Mouse (Mus musculus): Measurements from ENCODE around the gene Wwox. TPM values are rescaled to one million over a fixed set of nuclear protein-coding genes. Genes with fewer than 3 reads are reported as not detected.

Gene Wwox
- polyA plus RNA-seq, 1 experiment from 2014 or later = 14.0 TPM

- Histone ChIP-seq H3K4me1 (0 out of 2 replicates have a peak, but pooled peaks cover 2% of the 10 kb centered on the region), H3K27ac (replicated peaks) (no peak overlapping the region), H3K4me3 (no peak overlapping the region), H3K4me2 (replicated peaks) (no peak overlapping the region), H3K9ac (replicated peaks) (no peak overlapping the region), H3K27me3 (no peaks in the 10 kb centered on the region), H3K9me3 (no peaks in the 10 kb centered on the region), H3K36me3 (no peaks in the 10 kb centered on the region)
- 77% methylated on average over 4 of the region's 4 CpGs for WGBS
- no peak for ATAC-seq (ENCODE audit: low FRiP score, low read depth)
These were observed 176.0 kb downstream of the Wwox start for GRCm38 (mm10) chr8:114615413-114615812.

GRCm38 (mm10) chr8:114615908-114616307 is 176.5 kb downstream of the Wwox start:
- Histone ChIP-seq H3K4me1 (0 out of 2 replicates have a peak, but pooled peaks cover 2% of the 10 kb centered on the region), H3K27me3 (no peaks in the 10 kb centered on the region), H3K9ac (replicated peaks) (no peak overlapping the region), H3K9me3 (no peaks in the 10 kb centered on the region), H3K36me3 (no peaks in the 10 kb centered on the region), H3K27ac (replicated peaks) (no peak overlapping the region), H3K4me2 (replicated peaks) (no peak overlapping the region), H3K4me3 (no peak overlapping the region)
- no peak for ATAC-seq (ENCODE audit: low FRiP score, low read depth)
- WGBS = 86% methylated on average over 6 of the region's 6 CpGs

GRCm38 (mm10) chr8:114618908-114619508 is 179.6 kb downstream of the Wwox start:
- H3K9ac ChIP-seq (replicated peaks) = no peak overlapping the region
- no peak for ATAC-seq (ENCODE audit: low FRiP score, low read depth)
- H3K4me2 ChIP-seq (replicated peaks) = no peak overlapping the region
- H3K36me3 ChIP-seq = no peaks in the 10 kb centered on the region
- 61% methylated on average over 9 of the region's 9 CpGs for WGBS
- no peak overlapping the region for H3K27ac ChIP-seq (replicated peaks)
- H3K4me3 ChIP-seq = no peak overlapping the region
- H3K4me1 ChIP-seq = 0 out of 2 replicates have a peak, but pooled peaks cover 2% of the 10 kb centered on the region
- H3K27me3 ChIP-seq = no peaks in the 10 kb centered on the region
- no peaks in the 10 kb centered on the region for H3K9me3 ChIP-seq

- H3K4me2 ChIP-seq (replicated peaks) = no peak overlapping the region
- no peak for ATAC-seq (ENCODE audit: low FRiP score, low read depth)
- no peak overlapping the region for H3K27ac ChIP-seq (replicated peaks)
- H3K9ac ChIP-seq (replicated peaks) = no peak overlapping the region
- 96% methylated on average over 6 of the region's 6 CpGs for WGBS
- H3K27me3 ChIP-seq = no peaks in the 10 kb centered on the region
- no peaks in the 10 kb centered on the region for H3K9me3 ChIP-seq
- H3K4me1 ChIP-seq = no peaks in the 10 kb centered on the region
- no peak overlapping the region for H3K4me3 ChIP-seq
- no peaks in the 10 kb centered on the region for H3K36me3 ChIP-seq
These were observed 185.9 kb downstream of the Wwox start for GRCm38 (mm10) chr8:114625402-114625801.

- H3K4me2 ChIP-seq (replicated peaks) = no peak overlapping the region
- H3K9me3 ChIP-seq = no peaks in the 10 kb centered on the region
- WGBS = 82% methylated on average over 9 of the region's 9 CpGs
- no peak overlapping the region for H3K27ac ChIP-seq (replicated peaks)
- no peaks in the 10 kb centered on the region for H3K4me1 ChIP-seq
- no peak overlapping the region for H3K4me3 ChIP-seq
- H3K36me3 ChIP-seq = no peaks in the 10 kb centered on the region
- no peak for ATAC-seq (ENCODE audit: low FRiP score, low read depth)
- no peak overlapping the region for H3K9ac ChIP-seq (replicated peaks)
- no peaks in the 10 kb centered on the region for H3K27me3 ChIP-seq
These were observed 187.4 kb downstream of the Wwox start for GRCm38 (mm10) chr8:114626897-114627296.

GRCm38 (mm10) chr8:114629719-114630118 is 190.3 kb downstream of the Wwox start:
- peaks cover 3% of the 10 kb centered on the region; the same call in 1 of the 2 replicates for H3K27me3 ChIP-seq
- no peak for ATAC-seq (ENCODE audit: low FRiP score, low read depth)
- no peak overlapping the region for H3K4me3 ChIP-seq
- H3K9ac ChIP-seq (replicated peaks) = no peak overlapping the region
- no peaks in the 10 kb centered on the region for H3K9me3 ChIP-seq
- 88% methylated on average over 7 of the region's 7 CpGs for WGBS
- no peaks in the 10 kb centered on the region for H3K36me3 ChIP-seq
- no peaks in the 10 kb centered on the region for H3K4me1 ChIP-seq
- no peak overlapping the region for H3K27ac ChIP-seq (replicated peaks)
- no peak overlapping the region for H3K4me2 ChIP-seq (replicated peaks)

GRCm38 (mm10) chr8:114631087-114631486 is 191.6 kb downstream of the Wwox start:
- ATAC-seq (ENCODE audit: low FRiP score, low read depth) = no peak

GRCm38 (mm10) chr8:114634151-114634550 is 194.7 kb downstream of the Wwox start:
- H3K9ac ChIP-seq (replicated peaks) = no peak overlapping the region
- H3K9me3 ChIP-seq = no peaks in the 10 kb centered on the region
- H3K27ac ChIP-seq (replicated peaks) = no peak overlapping the region
- WGBS = 80% methylated on average over 2 of the region's 2 CpGs
- H3K36me3 ChIP-seq = no peaks in the 10 kb centered on the region
- H3K4me2 ChIP-seq (replicated peaks) = no peak overlapping the region
- ATAC-seq (ENCODE audit: low FRiP score, low read depth) = no peak
- peaks cover 3% of the 10 kb centered on the region; the same call in 1 of the 2 replicates for H3K27me3 ChIP-seq
- H3K4me1 ChIP-seq = 0 out of 2 replicates have a peak, but pooled peaks cover 4% of the 10 kb centered on the region
- H3K4me3 ChIP-seq = no peak overlapping the region

More at GRCm38 (mm10) chr8:114631087-114631486, 191.6 kb downstream of the Wwox start:
- Histone ChIP-seq H3K4me3 (no peak overlapping the region), H3K27me3 (peaks cover 3% of the 10 kb centered on the region; the same call in 1 of the 2 replicates), H3K9ac (replicated peaks) (no peak overlapping the region), H3K9me3 (no peaks in the 10 kb centered on the region), H3K36me3 (no peaks in the 10 kb centered on the region), H3K27ac (replicated peaks) (no peak overlapping the region), H3K4me2 (replicated peaks) (no peak overlapping the region), H3K4me1 (0 out of 2 replicates have a peak, but pooled peaks cover 4% of the 10 kb centered on the region)
- 45% methylated on average over 6 of the region's 6 CpGs for WGBS

GRCm38 (mm10) chr8:114634669-114635410 is 195.4 kb downstream of the Wwox start:
- Histone ChIP-seq H3K4me2 (replicated peaks) (no peak overlapping the region), H3K36me3 (no peaks in the 10 kb centered on the region), H3K27me3 (peaks cover 3% of the 10 kb centered on the region; the same call in 1 of the 2 replicates), H3K4me3 (no peak overlapping the region), H3K9ac (replicated peaks) (no peak overlapping the region), H3K4me1 (0 out of 2 replicates have a peak, but pooled peaks cover 4% of the 10 kb centered on the region), H3K9me3 (no peaks in the 10 kb centered on the region), H3K27ac (replicated peaks) (no peak overlapping the region)
- WGBS = 74% methylated on average over 8 of the region's 9 CpGs
- no peak for ATAC-seq (ENCODE audit: low FRiP score, low read depth)

- Histone ChIP-seq H3K27ac (replicated peaks) (no peak overlapping the region), H3K9ac (replicated peaks) (no peak overlapping the region), H3K4me2 (replicated peaks) (no peak overlapping the region), H3K4me1 (0 out of 2 replicates have a peak, but pooled peaks cover 4% of the 10 kb centered on the region), H3K36me3 (no peaks in the 10 kb centered on the region), H3K27me3 (peaks cover 3% of the 10 kb centered on the region; the same call in 1 of the 2 replicates), H3K9me3 (no peaks in the 10 kb centered on the region), H3K4me3 (no peak overlapping the region)
- no peak for ATAC-seq (ENCODE audit: low FRiP score, low read depth)
- 78% methylated on average over 5 of the region's 5 CpGs for WGBS
These were observed 196.9 kb downstream of the Wwox start for GRCm38 (mm10) chr8:114636376-114636775.

GRCm38 (mm10) chr8:114641809-114642208 is 202.4 kb downstream of the Wwox start:
- Histone ChIP-seq H3K9ac (replicated peaks) (no peak overlapping the region), H3K9me3 (no peaks in the 10 kb centered on the region), H3K4me2 (replicated peaks) (no peak overlapping the region), H3K36me3 (no peaks in the 10 kb centered on the region), H3K4me3 (no peak overlapping the region), H3K4me1 (no peaks in the 10 kb centered on the region), H3K27ac (replicated peaks) (no peak overlapping the region), H3K27me3 (no peaks in the 10 kb centered on the region)
- no peak for ATAC-seq (ENCODE audit: low FRiP score, low read depth)
- 80% methylated on average over 9 of the region's 9 CpGs for WGBS

GRCm38 (mm10) chr8:114650789-114651188 is 211.3 kb downstream of the Wwox start:
- Histone ChIP-seq H3K9me3 (no peaks in the 10 kb centered on the region), H3K27ac (replicated peaks) (no peak overlapping the region), H3K4me3 (no peak overlapping the region), H3K27me3 (no peaks in the 10 kb centered on the region), H3K4me1 (no peaks in the 10 kb centered on the region), H3K9ac (replicated peaks) (no peak overlapping the region), H3K4me2 (replicated peaks) (no peak overlapping the region), H3K36me3 (no peaks in the 10 kb centered on the region)
- 88% methylated on average over 14 of the region's 14 CpGs for WGBS
- no peak for ATAC-seq (ENCODE audit: low FRiP score, low read depth)
